Mouse (Mus musculus) CH12.LX (cell line): ENCODE measurements around the gene Fam222b.
A peak's percentile ranks its signal among the peaks of the same experiment; 100 is the strongest.

Source experiments
- CTCF ChIP-seq, 2 experiments: IDR thresholded peaks in 1 of 2; conservative IDR thresholded peaks in 1 of 2; 2 replicates each; pipeline ENCODE4 v1.5.1; 2011 to 2012; ENCODE audit warnings: low read depth in 2 of 2, low read length in 2 of 2, improper control_type of control experiment in 1 of 2, inconsistent platforms in 1 of 2, mild to moderate bottlenecking in 1 of 2, moderate library complexity in 1 of 2
- EP300 ChIP-seq: IDR thresholded peaks from 2 replicates; pipeline ENCODE4 v1.6.1; 2011; ENCODE audit warnings: low read length, improper control_type of control experiment
- MAFK ChIP-seq: IDR thresholded peaks from 2 replicates; pipeline ENCODE4 v1.6.1; 2011; ENCODE audit warnings: low read length, improper control_type of control experiment; ENCODE audit not compliant: insufficient replicate concordance
- POLR2A ChIP-seq: IDR thresholded peaks from 2 replicates; pipeline ENCODE4 v1.6.1; 2011; ENCODE audit warnings: low read depth, mild to moderate bottlenecking, improper control_type of control experiment, low read length
- SIN3A ChIP-seq: IDR thresholded peaks from 2 replicates; pipeline ENCODE4 v1.6.1; 2012; ENCODE audit warnings: low read length, improper control_type of control experiment, inconsistent platforms

DNA sequence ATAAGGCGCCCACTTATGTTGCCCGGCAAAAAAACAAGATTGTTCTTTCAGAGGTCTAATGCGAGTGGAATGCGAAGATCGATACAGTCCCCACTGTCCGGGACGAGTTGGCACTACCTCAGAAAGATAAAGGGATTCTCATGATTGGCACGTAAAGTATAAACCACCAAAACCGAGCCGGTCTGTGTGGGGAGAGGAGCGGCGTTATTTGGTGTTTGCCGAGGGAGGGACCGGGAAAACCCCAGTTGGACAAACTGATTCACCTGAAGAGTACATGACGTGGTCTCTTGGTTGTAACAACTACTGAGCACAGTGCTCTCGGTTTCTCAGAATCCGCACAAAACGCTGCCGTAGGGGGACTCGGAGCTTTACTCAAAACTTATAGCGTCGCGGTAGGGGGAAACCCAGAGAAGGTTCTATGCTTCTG, 82.5 kb downstream of the Fam222b start:
- TF ChIP-seq CTCF (conservative IDR thresholded peaks at IDR 0.05 in 1 of 2, IDR thresholded peaks at IDR 0.05 in 1 of 2; ENCODE audit: low read depth in 2 of 2, low read length in 2 of 2), result peak in 1 of 2 experiments; percentile 14; a peak in 2 of 4 replicates
- peak; percentile 43; the same call in 1 of the 2 replicates for TF ChIP-seq POLR2A
- peak; percentile 59; the same call in 1 of the 2 replicates for TF ChIP-seq MAFK
- peak; percentile 88 for TF ChIP-seq EP300
- peak; percentile 81; the same call in 1 of the 2 replicates for TF ChIP-seq SIN3A
